Mouse (Mus musculus): ENCODE data around the gene Slc9a9.

- no peak for TF ChIP-seq CTCF (IDR thresholded peaks at IDR 0.05; ENCODE audit: borderline replicate concordance, insufficient read depth, low read depth, low read length)
- TF ChIP-seq POLR2A (IDR thresholded peaks at IDR 0.05; ENCODE audit: borderline replicate concordance, insufficient read depth, low read length), result no peak
Measured at GRCm38 (mm10) chr9:94647425-94647824, 22.3 kb upstream of the Slc9a9 start.

All from cerebellum, adult 2 months (tissue).